Mouse (Mus musculus) embryonic fibroblast, embryonic 13.5 days (primary cell): ENCODE measurements around the gene Adgrb3.

Experiments used
- CTCF ChIP-seq: IDR thresholded peaks from 2 replicates; pipeline ENCODE4 v1.5.1; 2011; ENCODE audit warnings: mild to moderate bottlenecking, control low read depth, low read length, moderate library complexity, borderline replicate concordance; ENCODE audit not compliant: insufficient read depth
- POLR2A ChIP-seq: IDR thresholded peaks from 2 replicates; pipeline ENCODE4 v1.6.1; 2011; ENCODE audit warnings: low read depth, mild to moderate bottlenecking, control low read depth, low read length, moderate library complexity

- TF ChIP-seq CTCF (no peak), POLR2A (no peak)
These were observed 286.6 kb downstream of the Adgrb3 start for GRCm38 (mm10) chr1:25542891-25543290.
